Mouse (Mus musculus): Measurements from ENCODE around the gene 2410004B18Rik.

Gene 2410004B18Rik

GRCm38 (mm10) chr3:145929525-145930400 is 8.1 kb upstream of the 2410004B18Rik start:
- no peak for DNase-seq (ENCODE audit: low spot score)

- no peak for DNase-seq (ENCODE audit: low spot score)
These were observed 4.0 kb upstream of the 2410004B18Rik start for GRCm38 (mm10) chr3:145933845-145934244.

- DNase-seq (ENCODE audit: low spot score), result no peak
These were observed 863 bp downstream of the 2410004B18Rik start for GRCm38 (mm10) chr3:145938405-145939349.

- no peak for DNase-seq (ENCODE audit: low spot score)
These were observed 1.6 kb downstream of the 2410004B18Rik start for GRCm38 (mm10) chr3:145939402-145939801.

GRCm38 (mm10) chr3:145939971-145940370 is 2.2 kb downstream of the 2410004B18Rik start:
- DNase-seq (ENCODE audit: low spot score), result no peak

- peak; percentile 88 for DNase-seq (ENCODE audit: low spot score)
These were observed 4.2 kb downstream of the 2410004B18Rik start for GRCm38 (mm10) chr3:145941971-145942370.

- DNase-seq (ENCODE audit: low spot score), result no peak
These were observed 6.5 kb downstream of the 2410004B18Rik start for GRCm38 (mm10) chr3:145944348-145944747.

GRCm38 (mm10) chr3:145945904-145946303 is 8.1 kb downstream of the 2410004B18Rik start:
- no peak for DNase-seq (ENCODE audit: low spot score)

- DNase-seq (ENCODE audit: low spot score), result no peak
These were observed 8.8 kb downstream of the 2410004B18Rik start for GRCm38 (mm10) chr3:145946654-145947053.

- DNase-seq (ENCODE audit: low spot score), result no peak
These were observed 9.9 kb downstream of the 2410004B18Rik start for GRCm38 (mm10) chr3:145947539-145948204.

GRCm38 (mm10) chr3:145950034-145950814 is 12.4 kb downstream of the 2410004B18Rik start:
- peak; percentile 75 for DNase-seq (ENCODE audit: low spot score)

GRCm38 (mm10) chr3:145950815-145951130 is 13.0 kb downstream of the 2410004B18Rik start:
- DNase-seq (ENCODE audit: low spot score), result no peak

GRCm38 (mm10) chr3:145951287-145952165 is 13.7 kb downstream of the 2410004B18Rik start:
- peak; percentile 77 for DNase-seq (ENCODE audit: low spot score)

GRCm38 (mm10) chr3:145952945-145953344 is 15.1 kb downstream of the 2410004B18Rik start:
- DNase-seq (ENCODE audit: low spot score), result no peak

- DNase-seq (ENCODE audit: low spot score), result no peak
These were observed 15.6 kb downstream of the 2410004B18Rik start for GRCm38 (mm10) chr3:145953411-145953810.

GRCm38 (mm10) chr3:145959824-145960223 is 22.0 kb downstream of the 2410004B18Rik start:
- DNase-seq (ENCODE audit: low spot score), result peak; percentile 44

GRCm38 (mm10) chr3:145962411-145962810 is 24.6 kb downstream of the 2410004B18Rik start:
- DNase-seq (ENCODE audit: low spot score), result no peak

GRCm38 (mm10) chr3:145963101-145964017 is 25.5 kb downstream of the 2410004B18Rik start:
- no peak for DNase-seq (ENCODE audit: low spot score)

GRCm38 (mm10) chr3:145964018-145964387 is 26.2 kb downstream of the 2410004B18Rik start:
- DNase-seq (ENCODE audit: low spot score), result peak; percentile 80

All from adipocyte (in vitro differentiated cells).